Mouse (Mus musculus) liver, embryonic 14.5 days (tissue): ENCODE data around the gene Mlh3.

Source experiments
- CTCF ChIP-seq: IDR thresholded peaks from 2 replicates; pipeline ENCODE4 v1.5.1; 2016; ENCODE audit warnings: antibody characterized with exemption, low read depth, control low read depth
- EP300 ChIP-seq: IDR thresholded peaks from 2 replicates; pipeline ENCODE4 v1.6.1; 2016; ENCODE audit warnings: antibody characterized with exemption, low read depth

GRCm38 (mm10) chr12:85193146-85193545 lies 77.3 kb downstream of the Mlh3 start:
- TF ChIP-seq EP300 (no peak), CTCF (no peak)
